In the genomic region with DNA sequence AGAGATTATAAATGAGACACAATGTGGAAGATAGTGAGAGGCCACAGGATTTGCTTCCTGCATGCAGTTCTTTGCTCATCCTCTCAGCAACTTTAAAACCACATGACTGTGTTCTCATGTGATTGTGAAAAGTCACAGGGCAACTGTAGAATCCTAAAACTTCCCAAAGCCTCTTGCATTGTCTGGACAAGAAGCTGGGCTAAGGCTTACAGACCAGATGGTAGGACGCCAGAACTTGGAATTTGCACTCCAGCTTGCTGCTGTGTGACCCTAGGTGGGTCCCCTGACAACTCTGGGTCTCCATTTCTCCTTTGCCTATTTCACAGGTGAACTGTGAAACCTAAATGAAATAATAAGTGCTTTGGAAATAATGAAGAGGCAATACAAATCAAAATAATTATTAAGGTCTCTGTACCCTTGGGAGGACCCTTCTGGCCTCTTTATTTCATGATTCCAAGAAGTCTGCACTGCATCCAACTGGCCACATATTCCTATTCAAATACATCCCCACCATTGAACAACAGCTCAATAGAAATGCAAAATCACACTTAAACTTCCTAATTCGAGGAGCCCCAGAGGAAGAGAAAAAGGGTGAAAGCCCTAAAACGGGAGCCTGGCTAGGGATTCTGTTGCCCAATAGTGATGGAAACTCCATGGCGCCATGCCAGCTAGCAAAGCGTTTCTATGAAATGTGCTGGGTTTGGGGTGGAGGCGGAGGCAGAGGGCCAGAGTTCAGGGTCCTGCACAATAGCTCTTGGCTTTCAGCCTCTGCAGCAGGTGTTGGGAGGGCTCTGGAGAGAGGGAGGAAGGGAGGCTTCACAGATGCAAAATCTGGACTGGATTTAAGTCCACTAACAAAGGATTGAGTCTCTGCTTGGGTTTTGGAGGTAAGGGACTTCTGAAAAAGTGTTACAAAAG, we compare ENCODE assay signal across 8 mouse cellular contexts.
DNase-seq lines count a peak whose midpoint lies in the region; ATAC-seq lines count a peak whose summit lies in the region.

No protein-coding gene starts in this region.

- intact Hi-C loops in heart, postnatal 14 days (cut with DNase I) = no loop called here

- no peaks in the 10 kb centered on the region for H3K9me3 ChIP-seq in embryonic facial prominence, embryonic 15.5 days (replicated peaks)

- H3K27ac ChIP-seq in embryonic facial prominence, embryonic 15.5 days (replicated peaks) = peak overlapping the region; percentile 35; the same call in 1 of the 2 replicates

- peaks cover 26% of the 10 kb centered on the region for H3K4me1 ChIP-seq in embryonic facial prominence, embryonic 15.5 days

- DNase-seq in 3T3-L1 (ENCODE audit: low read depth, low spot score) = peak; percentile 61
- DNase-seq in adrenal gland, postnatal 10 days = peak; percentile 84
- peak; percentile 82 to 88 for DNase-seq in heart, postnatal 14 days
- peak; percentile 83 to 84 for DNase-seq in kidney, postnatal 36 days
- DNase-seq in lung, adult 18-20 months = peak; percentile 77 to 79
- peak; percentile 58 for DNase-seq in ovary, postnatal 14 days (ENCODE audit: low spot score)
- no peak for DNase-seq in thymus, postnatal 0 days (ENCODE audit: low spot score)

- WGBS in embryonic facial prominence, embryonic 15.5 days = 36% methylated on average over 6 of the region's 6 CpGs

- no peak overlapping the region for H3K9ac ChIP-seq in embryonic facial prominence, embryonic 15.5 days

- H3K4me2 ChIP-seq in embryonic facial prominence, embryonic 15.5 days (replicated peaks) = no peak overlapping the region

- H3K4me3 ChIP-seq in embryonic facial prominence, embryonic 15.5 days (replicated peaks) = no peak overlapping the region

- no peaks in the 10 kb centered on the region for H3K27me3 ChIP-seq in embryonic facial prominence, embryonic 15.5 days

- ATAC-seq in embryonic facial prominence, embryonic 15.5 days (ENCODE audit: insufficient number of reproducible peaks, low FRiP score, low TSS enrichment, low read depth) = peak; percentile 70; the same call in 1 of the 2 replicates

- H3K36me3 ChIP-seq in embryonic facial prominence, embryonic 15.5 days = no peaks in the 10 kb centered on the region
